Mouse (Mus musculus) left cerebral cortex, adult 18-20 months (tissue): ENCODE data around the gene Orm3. TPM values are rescaled to one million over a fixed set of nuclear protein-coding genes. Genes with fewer than 3 reads are reported as not detected.

Experiments
- DNase-seq, 2 experiments: peaks; one replicate each; pipeline ENCODE4 v3.0.0; 2021 to 2022; ENCODE audit warnings: low spot score in 2 of 2, mixed read lengths in 1 of 2
- long read RNA-seq, 2 experiments: library from polyadenylated mRNA; stranded (forward); transcript quantifications; one replicate each; pipeline ENCODE4 v2.0.0; 2021
- total RNA-seq, 2 experiments: library from RNA; stranded (reverse); gene quantifications; 2 replicates each; pipeline ENCODE4 v1.2.3; 2021

The Orm3 gene
- not detected for total RNA-seq
- long read RNA-seq, experiment 1, result 0 reads
- long read RNA-seq, experiment 2, result 0 reads

DNA sequence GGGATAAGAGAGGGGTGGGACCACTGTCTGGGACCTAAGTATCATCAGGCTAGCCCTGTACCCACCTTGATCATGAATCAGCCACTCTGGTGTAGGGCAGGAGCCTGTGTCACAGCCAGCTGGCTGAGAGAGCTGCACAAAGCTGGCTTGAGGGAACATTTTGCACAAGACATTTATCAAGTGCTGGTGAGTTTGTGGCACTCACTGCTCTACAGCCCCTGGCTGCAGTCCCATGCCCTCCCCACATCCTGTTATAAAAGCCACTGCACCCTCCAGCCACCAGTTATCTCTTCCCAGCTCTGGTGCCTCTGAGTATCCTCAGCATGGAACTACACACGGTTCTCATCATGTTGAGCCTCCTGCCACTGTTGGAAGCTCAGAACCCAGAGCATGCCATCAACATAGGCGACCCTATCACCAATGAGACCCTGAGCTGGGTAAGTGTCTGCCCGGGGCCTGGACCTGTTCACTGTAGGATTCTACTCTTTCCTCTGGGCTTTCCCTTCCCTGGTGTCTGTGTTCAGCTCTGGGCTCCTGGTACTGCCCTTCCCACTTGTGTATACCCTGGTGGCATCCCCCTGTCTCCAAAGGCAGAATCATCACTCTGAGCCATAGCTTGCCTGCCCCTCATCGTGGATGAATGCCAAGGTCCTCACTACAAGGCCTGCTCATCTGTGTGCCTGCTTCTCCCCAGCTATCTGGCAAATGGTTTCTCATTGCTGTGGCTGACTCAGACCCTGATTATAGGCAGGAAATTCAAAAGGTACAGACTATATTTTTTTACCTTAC, at the start of gene Orm3:
Gene Orm3 (plus strand): TSS at position 286 of the 789 bp plus-strand sequence.
- no peak for DNase-seq

DNA sequence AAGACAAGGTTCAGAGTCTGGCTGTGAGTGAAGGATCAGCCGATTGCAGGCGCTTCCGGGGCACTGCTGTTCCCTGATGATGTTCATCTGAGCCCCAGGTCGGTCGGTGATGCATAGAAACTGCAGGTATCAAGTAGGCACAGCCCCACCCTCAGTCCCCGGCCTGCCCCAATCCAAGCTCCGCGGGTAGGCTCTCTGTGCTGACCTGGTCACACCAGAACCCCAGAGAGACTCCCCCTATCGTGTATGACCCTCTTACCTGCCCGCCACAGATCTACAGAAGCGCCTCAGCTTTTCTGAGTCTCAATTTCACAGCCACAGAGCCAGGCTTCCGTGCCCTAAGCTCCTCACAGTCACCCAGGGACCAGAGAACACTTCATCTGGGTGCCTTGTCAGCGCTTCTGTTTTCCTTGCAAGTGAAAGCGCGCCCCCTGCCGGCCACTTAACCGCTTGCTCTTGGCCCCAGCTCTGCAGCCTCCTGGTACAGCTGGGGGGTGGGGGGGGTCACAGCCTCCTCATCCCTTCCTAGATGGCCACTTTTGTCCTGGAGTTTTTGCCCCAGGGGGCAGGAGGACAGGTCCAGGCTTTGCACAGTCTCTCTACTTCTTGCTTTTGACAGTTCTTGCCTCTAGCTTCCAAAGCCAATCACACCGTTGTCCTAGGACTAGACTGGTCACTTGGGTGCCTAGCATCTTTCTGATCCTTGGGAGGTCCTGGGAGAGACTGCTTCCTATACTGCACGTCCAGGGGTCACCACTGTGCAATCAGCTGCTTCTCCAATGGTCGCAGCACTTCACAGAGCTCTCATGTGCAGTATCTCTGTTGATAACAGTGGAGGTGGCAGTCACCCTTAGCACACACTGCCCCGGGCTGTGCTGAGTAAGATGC, 48.5 kb upstream of the Orm3 start:
- peak; percentile 91 to 97 for DNase-seq

DNA sequence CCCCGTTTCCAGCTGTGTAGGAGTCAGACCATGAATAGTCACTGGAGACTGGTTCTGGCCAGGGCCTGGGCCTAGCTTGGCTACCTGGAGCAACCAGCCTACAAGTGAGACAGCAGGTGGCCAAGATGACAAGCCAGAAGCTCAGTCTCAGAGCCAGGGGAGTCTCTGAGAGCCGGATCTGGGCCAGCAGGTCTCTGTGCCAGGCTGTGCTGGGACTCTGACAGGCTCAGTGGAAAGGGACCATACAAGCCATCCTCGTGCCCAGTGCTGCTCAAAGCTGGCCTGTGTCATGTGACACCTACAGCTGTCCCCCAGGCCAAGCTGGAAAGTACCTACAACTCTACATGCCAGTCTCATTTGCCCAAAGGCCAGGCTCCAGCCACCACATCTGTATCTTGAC, 47.6 kb upstream of the Orm3 start:
- no peak for DNase-seq

DNA sequence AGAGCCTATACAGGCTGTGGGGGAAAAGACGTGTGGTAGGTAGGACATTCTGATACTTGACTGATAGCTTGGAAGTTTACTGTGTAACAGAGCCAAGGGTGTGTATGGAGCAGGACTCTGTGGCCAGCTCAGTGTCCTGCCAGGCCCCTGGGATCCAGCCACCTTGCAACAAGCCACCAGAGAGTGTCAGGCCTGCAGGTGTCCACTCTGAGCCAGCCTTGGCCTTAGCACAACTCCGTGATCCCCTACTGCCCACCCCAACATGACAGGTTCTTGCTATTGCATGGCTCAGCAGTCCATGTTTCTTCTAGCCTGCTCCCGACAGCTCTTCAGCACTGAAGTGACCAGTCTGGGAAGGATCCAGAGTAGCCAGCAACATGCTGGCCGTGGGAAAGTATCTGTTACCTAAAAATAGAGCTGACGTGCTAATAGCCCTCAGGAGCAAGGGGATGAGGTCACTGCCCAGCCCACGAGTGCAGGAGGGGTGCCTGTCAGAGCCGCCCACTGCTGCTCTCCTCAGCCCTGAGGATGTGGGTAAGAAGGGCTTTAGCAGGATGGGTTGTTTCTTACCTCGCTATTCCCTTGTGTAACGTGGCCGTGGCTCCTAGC, 45.6 kb upstream of the Orm3 start:
- no peak for DNase-seq

DNA sequence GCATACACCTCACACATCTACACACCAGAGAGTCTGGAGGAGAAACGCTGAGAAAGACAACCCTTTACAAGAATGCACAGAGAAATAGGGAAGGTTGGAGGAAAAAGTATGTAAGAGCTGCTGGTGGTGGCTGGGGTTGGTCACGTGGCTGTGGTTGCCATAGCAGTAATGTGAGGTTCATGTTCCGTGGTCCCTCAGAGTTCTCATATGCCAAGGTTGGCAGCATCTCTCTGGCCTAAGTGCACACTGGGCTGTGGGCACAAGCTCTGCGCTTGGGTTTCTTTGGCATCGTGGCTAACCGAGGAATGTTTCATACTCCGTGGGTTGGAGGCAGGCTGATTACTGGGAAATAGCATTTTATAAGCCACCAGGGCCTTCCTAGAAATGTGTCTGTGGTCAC, 44.5 kb upstream of the Orm3 start:
- DNase-seq, result no peak

DNA sequence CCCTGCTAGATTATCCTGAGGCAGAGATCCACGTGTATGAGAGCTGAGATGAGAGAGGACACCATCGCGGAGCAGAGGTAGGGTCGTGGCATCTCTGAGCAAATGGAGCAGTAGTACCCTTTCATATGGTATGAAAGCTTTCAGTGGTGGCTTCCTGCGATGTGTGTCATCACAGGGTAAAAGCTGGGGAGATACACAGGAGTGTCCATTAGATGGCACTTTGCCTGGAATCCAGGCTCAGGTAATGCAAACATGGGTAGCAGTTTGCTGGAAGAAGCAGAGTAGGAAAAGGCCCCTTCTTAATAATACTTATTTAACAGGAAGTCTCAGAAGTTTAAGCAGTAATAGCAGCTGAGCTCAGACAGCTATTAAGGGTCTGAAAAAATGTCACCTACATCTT, 41.9 kb upstream of the Orm3 start:
- DNase-seq, result no peak

DNA sequence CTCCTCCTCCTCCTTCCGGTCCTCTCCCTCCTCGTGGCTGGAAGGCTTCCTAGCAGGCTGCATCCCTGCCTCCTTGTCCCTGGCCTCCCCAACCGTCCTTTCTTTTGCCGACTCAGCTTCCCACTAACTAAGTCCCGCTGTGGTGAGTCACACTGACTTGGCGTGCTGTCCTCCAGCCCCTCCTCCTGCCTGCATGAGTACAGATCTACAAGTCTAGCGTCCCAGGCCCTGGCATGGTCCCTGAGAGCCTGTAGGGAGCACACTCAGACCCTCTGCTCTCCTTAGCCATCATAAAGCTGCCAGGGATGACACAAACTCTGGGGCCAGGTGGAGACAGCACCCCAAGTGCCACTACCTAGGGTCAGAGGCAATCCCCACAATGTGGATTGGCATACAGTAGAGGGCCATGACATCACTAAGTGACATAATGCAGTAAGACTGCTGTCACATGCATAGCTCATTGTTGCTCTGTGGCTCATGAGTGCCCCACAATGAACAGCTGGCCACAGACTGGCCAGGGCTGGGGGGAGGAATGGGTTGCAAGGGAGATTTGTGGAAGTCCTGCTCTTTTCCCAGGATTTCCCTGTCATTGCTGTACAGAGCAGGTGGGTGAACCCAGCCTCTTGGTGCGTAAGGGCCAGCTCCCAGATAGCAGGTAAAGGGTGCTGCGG, 39.8 kb upstream of the Orm3 start:
- DNase-seq, result peak; percentile 27

DNA sequence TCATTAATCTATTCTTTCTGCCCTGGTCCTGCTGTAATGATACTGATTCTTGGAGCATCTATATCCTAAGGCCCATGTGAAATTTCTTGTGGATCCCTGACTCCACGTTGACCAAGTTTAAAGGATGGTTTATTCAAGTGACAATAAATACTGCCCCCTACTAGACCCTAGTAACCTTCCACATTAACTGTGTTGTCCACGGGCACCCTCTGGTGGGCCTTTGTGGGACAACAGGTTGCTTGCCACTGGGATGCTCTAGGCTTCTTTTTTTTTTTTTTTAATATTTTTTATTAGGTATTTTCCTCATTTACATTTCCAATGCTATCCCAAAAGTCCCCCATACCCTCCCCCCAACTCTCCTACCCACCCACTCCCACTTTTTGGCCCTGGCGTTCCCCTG, 36.4 kb upstream of the Orm3 start:
- DNase-seq, result peak; percentile 50 to 73

DNA sequence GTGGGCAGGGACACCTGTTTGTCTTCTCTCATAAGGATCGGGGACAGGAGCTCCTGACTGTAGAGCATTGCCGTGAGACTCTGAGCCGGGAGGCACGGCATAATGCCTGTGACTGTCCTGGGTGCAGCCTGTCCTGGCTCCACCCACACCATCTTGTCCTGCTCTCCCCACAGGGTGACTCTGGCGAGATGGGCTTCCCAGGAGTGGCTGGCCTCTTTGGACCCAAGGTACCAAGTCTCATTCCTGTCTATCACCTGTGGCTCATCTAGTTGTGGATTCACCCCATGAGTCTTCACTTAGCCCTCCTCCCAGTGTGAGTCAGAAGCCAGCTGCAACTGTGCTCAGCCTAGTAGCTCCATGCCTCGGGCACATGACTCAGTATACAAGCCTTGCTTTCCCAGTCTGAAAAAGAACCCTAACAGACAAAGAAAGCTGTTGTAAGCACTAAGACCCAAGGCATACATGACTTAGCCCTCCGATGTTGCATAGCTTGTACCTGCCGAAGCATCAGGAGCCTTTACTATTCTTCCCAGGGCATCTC, 32.6 kb upstream of the Orm3 start:
- DNase-seq, result no peak

DNA sequence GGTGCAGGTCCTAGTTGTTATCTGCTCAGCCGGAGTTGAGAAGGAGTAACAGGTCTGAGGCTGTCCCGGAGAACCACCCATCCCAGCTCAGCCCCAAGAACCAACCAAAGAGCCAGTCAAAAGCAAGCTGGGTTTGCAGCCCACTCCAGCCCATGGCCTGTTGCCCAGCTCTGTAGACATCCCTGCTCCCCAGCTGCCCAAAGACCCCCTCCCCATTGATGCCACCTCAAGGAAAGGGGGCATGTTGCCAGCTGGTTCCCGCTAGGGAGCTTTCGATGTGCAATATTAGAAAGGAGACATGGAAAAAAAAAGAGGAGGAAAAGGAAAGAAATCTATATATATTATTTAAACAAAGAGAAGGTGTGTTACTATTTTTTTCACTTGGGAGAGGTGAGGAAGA, 22.6 kb upstream of the Orm3 start:
- DNase-seq, result no peak

DNA sequence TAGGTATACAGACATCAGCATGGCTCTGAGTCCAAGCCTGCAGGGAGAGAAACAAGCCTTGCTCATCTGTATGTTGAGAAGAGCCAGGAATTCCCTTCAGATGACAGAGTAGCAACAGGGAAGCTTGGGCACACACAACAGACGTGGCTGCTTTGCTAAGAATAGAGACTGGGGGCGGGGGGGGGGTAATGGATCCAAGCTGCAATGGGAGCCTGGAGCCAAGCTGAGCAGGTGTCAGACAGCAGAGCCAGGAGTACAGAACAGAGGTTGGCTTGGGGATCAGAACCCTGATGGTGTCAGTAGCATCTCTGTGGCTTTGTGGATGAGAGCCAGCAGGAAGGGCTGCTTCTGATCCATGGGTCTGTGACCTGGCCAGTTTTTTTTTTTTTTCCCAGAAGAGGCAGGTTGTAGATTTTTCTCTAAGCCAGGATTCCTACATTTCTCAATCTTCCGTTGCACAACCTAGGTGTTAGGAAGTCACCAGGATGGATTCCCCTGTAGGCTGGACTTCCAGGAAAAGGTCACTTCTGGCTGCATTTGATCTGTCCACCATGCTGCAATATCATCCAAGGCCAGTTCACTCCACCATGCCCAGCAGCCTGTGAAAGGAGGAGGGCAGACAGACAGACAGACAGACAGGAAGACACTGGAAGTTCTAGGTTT, 17.4 kb upstream of the Orm3 start:
- no peak for DNase-seq

DNA sequence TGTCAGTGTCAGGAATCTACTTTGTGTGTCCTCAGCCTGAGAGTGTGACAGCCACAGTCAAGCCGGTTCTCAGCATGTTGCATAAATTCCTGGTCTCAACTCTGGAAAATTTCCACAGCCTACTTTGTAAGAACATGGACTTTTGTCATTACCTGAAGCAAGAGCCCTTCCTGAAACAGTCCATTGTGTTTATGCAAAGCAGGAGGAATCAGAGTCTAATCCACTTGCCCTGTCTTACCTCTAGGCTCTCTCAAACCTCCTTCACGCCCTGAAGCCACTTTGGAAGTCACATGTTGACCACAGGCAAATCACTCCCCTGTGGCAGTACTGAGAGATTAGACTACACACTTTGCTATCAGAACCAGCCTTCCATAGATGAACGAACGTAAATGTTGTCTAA, 13.5 kb upstream of the Orm3 start:
- no peak for DNase-seq

DNA sequence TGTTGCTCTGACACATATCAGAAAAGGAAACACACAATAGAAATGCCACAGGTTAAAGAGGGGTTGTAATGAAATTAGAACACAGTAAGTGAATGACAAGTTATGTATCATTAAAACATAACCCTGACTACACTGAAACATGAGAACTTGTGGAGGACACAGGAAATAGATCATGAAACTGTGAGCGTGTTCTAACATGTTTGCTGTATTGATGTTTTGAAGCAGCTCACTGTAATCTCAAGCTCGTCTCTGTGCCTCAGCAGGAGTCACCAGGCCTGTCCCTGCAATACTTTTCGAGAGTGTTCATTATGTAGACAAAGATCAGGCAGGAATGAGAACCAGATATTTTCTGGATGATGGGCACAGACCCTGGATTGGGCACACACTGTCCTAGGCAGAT, 12.4 kb upstream of the Orm3 start:
- DNase-seq, result no peak

DNA sequence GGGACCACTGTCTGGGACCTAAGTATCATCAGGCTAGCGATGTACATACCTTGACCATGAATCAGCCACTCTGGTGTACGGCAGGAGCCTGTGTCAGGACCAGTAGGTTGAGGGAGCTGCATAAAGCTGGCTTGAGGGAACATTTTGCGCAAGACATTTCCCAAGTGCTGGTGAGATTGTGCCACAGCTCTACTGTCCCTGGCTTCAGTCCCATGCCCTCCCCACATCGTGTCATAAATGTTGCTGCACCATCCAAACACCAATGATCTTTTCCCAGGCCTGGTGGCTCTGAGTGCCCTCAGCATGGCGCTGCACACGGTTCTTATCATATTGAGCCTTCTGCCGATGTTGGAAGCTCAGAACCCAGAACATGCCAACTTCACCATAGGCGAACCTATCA, 11.7 kb upstream of the Orm3 start, which contains the start of gene Orm1:
Gene Orm1 (plus strand): TSS at position 266 of the 400 bp plus-strand sequence.
- DNase-seq, result no peak

DNA sequence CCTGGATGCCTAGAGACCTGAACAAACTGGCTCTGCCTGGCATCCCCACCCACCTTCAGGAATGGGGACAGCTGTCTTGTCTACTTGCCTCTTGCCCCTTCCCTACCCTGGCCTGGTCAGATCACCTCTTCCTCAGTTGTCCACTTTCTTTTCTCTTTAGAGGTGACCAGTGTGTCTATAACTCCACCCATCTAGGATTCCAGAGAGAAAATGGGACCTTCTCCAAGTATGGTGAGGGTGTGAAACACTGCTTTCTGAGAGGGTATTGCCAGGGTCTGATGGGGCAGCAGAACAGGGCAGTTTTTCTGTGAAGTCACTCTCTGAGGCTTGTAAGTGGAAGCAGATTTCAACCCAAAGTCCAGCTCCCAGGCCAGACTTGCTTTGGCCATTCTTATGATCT, 10.7 kb upstream of the Orm3 start:
- DNase-seq, result no peak

DNA sequence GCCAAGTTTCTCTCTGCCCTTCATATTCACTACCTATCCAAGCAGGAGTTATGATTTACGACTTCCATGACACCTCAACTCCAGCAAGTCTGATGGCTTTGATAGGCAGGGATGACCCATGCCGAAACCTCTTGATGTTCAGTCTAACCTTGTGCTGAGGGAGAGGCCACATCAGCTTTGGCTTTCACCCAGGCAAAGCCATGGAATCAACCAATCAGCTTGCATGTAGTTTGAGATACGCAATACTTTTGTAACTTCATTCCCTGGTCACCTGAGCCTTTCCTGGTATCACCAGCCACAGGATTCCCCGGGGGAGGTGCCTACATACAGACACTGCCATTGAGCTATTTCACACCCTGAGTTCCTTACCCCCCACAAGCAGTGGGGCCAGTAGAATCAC, 9.3 kb upstream of the Orm3 start:
- DNase-seq, result no peak

DNA sequence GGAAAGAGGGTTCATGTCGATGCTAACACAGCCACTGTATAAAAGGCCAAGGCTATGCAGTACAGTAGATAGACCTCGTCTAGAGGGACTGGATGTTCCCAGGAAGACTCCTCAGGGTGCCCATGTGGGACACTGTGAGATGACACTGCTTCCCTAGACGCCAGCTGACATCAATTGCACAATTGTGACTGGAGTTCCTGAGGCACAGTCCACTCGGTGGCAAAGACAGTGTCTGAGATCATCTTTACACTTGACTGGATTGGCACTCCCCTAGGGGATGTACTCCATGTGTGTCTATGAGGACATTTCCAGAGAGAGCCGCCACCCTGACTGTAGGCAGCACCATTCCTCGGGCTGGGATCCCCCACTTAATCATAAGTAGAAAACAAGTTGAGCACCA, 7.4 kb upstream of the Orm3 start:
- no peak for DNase-seq

DNA sequence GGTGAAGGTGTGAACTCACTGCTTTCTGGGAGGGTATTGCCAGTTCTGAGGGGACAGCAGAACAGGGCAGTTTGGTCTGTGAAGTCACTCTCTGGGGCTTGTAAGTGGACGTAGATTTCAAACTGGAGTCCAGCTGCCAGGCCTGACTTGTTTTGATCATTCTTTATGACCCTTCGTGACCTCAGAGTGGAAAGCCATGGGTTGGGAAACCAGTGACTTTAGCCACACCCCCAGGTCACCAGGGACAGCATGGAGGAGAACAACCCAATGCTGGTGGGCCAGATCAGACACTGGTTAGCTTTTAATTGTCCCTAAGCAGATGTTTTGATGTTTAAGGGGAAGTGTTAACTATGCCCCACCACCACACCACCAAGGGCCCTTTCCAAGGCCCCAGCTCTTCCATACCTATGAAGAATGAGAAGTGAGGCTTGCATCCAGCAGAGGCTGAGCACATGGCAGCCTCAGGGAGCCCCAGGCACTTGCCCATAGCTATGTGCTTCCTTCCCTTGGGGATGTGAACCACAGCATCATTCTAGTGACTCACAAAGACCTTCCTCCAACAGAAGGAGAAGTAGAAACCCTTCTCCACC, 1.1 kb downstream of the Orm3 start:
- no peak for DNase-seq

DNA sequence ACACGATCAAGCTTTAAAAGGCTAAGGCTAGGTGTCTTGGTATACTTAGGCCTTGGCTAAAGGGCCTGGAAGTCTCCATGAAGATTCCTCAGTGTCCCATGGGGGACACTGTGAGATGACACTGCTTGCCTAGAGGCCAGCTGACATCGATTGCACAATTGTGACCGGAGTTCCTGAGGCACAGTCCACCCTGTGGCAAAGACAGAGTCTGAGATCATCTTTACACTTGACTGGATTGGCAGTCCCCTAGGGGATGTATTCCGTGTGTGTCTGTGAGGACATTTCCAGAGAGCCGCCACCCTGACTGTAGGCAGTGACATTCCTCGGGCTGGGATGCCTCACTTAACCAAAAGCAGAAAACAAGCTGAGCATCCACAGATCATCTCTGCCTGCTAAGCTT, 3.9 kb downstream of the Orm3 start:
- no peak for DNase-seq

DNA sequence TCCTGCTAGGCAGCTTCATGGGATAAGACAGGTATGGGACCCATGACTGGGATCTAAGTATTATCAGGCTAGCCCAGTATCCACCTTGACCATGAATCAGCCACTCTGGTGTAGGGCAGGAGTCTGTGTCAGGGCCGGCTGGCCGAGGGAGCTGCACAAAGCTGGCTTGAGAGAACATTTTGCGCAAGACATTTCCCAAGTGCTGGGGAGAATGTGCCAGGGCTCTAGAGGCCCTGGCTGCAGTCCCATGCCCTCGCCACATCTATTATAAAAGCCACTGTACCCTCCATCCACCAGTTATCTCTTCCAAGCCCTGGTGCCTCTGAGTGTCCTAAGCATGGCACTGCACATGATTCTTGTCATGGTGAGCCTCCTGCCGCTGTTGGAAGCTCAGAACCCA, 6.2 kb downstream of the Orm3 start, which contains the start of gene Orm2:
Gene Orm2 (plus strand): TSS at position 300 of the 400 bp plus-strand sequence.
- no peak for DNase-seq
